Mouse (Mus musculus) cerebellum, adult 18-20 months (tissue): ENCODE results near the gene Aff3.
"Not testable (repeated sequence)": the region's sequence is repeated elsewhere in the genome, so short reads cannot be mapped to it uniquely, and the experiment has no call there.

Experiments
- DNase-seq, 2 experiments: peaks; one replicate each; pipeline ENCODE4 v3.0.0; 2021

Gene Aff3

DNA sequence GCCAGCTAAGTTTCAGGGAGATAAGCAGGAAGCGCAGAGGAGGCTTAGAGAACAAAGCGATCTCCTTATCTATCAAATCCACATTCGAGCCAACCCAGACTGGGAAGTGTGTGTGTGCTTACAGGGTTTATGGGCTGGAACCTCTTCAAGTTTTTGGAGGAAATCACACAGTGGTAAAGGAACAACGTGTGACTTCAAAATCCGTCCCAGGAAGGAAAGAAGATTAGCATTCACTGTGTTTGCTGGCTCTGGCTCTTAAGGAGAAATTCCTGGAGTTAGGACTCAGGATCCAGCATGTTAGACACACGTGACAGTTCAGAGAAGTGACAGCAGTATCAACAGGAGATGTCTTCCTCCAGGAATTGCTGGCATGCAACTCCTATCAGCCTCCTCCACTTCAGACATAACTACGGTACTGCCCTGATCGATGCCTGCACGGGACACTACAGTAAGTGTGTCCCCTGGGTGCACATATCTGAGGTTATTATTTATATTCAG is 186.5 kb downstream of the Aff3 start:
- DNase-seq, result no peak

DNA sequence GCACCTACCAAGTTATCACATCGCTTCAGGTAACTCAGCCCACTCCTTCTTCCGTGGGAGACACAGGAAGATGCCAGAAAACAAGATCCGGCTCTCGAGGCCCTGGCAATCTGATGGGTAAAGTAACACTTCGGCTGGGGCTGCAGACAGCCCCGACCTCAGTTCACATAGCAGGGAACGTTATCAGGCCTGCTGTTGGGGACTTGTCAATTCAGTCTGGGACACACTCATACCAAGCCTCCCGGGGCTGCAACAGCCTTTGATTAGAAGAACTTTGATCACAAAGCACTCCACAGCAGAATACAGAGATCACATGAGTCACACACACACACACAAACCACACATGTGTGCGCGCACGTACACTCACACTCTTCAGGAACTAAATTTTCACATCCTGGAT is 193.9 kb downstream of the Aff3 start:
- no peak for DNase-seq

GRCm38 (mm10) chr1:38470166-38470565 is 194.6 kb downstream of the Aff3 start:
- DNase-seq, result no peak

DNA sequence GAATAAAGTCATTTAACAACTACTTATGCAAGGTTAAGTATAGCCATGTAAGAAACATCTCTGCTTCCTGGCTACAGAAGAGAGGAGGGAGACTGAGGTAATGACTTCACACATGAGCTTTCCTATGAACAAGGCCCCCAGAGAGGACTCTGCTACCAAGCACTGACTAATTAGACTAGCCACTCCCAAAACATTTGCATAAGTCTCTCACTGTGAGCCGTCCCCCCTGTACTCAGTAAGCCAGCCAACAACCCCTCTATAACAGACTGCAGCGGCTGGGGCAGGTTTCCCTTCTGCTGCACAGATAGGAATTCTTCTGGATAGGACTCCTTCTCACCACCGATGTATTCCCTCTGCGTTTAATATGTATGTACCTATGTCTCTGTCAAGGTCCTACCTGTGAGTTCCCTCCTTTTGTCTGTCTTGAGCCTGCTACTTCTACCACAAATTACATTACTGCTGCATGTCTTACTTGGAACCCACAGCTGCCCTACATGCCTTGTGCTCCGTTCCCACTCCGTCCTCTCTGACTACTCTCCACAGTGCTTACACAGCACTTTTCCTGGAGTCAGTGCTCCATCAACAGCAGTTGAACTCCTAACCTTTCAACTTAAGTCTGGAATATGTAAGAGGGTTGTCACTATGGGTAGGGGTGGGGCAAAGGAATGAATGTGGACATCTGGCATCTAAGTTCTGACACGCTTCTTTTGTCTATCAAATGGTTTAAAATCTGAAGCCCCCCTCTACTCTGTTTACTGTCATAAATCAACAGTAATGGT is 197.3 kb downstream of the Aff3 start:
- no peak for DNase-seq

DNA sequence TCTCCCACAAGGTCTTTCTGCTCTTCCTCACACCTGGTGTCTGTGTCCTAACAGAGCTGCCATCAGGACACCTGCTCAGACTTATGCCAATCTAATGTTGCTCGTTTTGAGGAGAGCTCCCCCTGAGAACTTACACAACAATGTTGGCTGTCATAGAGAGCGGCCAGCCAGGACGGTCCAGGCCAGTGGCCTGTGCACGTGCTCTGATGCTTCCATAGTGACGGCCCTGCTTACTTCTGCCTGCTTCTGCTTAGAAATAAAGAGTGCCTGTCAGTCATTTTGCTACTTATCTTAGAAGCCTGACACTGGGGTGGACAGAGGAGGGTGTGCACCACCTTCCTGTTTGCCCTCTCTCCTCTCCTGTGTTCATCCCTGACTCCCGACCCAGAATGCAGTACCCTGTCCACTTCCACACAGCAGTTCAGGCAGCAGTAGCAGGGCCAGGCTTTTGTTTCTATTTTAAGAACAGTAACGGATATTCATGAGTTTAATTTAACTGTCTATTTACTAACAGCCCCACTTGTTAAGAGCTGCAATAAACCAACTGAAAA is 208.0 kb downstream of the Aff3 start:
- DNase-seq, result no peak

GRCm38 (mm10) chr1:38454921-38455320 is 209.8 kb downstream of the Aff3 start:
- DNase-seq, result no peak

- no peak for DNase-seq
Measured at GRCm38 (mm10) chr1:38451367-38451766, 213.4 kb downstream of the Aff3 start.

DNA sequence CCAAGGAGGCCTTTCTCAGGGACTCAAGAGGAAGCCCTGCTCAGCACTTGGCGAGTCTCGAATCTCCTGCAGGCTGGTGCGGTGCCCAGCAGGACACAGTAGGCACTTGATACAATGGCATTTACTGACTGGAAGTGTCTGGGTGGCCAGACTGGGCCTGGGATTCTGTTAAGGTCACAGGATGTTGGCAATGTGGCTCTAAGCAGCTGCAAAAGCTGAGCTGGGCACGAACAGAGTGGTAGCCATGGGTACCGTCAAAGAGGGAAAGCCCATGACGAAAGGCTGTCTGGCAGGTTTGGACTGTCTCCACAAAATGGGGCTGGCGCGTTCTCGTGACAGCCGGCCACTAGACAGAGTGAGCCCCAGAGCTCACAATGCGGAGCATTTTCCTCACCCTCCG is 214.1 kb downstream of the Aff3 start:
- peak; percentile 39 to 46 for DNase-seq

DNA sequence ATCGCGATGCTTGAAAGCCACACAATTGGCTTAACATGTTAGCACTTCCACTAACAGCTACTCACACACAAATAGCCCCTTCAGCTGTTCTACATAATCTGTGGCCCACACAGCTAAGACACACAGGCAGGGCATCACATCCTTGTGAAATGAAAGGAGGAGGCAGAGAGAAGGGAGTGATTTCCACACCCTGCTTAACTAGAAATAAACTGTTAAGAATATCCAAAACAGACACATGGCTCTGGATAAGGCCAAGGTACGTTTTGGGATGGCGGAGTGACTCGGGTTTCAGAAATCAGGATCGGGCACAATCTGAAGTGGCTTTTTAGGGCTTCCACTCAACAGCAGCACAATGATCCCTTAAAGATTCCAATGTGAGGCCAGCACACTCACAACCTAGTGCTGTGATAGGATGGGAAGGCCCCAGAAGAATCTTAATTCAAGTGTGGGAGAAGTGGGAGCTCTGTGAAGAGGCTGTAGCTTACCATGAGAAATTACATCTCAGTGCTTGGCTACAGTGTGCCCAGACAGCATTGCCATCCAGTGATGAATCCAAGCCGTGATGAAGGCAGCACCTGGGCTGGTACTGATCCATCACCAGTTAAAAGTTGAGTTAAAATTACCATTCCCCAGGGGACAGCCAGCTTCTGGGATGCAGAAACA is 214.8 kb downstream of the Aff3 start:
- no peak for DNase-seq

DNA sequence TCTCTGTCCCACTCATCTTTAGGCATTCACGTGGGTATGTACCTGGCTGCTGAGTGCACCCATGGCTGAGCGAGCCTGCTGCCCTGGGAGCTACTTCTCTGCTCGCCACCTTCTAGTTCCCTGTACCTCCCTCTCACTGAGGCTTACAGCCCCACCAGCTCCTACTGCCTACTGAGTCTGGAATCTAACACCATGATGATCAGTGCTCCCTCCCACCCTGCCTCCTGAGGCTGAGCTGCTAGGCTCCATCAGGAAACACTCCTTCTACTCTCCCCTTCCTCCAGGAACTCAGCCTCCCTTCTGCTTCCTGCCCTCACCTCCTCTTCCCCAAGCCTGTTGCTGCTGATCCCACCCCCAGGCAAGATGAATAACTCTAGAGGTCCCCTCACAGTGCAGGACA is 215.9 kb downstream of the Aff3 start:
- DNase-seq, result no peak

DNA sequence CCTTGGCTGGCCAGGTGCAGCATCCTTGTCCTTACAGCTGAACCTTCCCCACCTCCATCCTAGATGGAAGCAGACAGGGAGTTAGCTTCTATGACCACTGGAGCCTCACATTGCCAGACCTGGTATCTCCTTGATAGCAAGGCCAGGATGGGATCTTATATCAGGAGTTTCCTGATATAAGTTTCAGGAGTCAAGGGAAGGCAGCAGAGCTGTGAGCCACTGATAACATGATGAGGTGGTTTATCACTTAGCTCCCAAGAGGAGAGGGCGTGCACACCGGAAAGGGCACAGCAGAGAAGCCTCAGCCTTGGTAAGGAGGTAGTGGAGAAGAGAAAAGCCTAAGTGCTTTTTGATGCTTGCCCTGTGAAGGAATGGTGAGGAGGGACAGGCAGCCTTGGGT is 217.2 kb downstream of the Aff3 start:
- no peak for DNase-seq

DNA sequence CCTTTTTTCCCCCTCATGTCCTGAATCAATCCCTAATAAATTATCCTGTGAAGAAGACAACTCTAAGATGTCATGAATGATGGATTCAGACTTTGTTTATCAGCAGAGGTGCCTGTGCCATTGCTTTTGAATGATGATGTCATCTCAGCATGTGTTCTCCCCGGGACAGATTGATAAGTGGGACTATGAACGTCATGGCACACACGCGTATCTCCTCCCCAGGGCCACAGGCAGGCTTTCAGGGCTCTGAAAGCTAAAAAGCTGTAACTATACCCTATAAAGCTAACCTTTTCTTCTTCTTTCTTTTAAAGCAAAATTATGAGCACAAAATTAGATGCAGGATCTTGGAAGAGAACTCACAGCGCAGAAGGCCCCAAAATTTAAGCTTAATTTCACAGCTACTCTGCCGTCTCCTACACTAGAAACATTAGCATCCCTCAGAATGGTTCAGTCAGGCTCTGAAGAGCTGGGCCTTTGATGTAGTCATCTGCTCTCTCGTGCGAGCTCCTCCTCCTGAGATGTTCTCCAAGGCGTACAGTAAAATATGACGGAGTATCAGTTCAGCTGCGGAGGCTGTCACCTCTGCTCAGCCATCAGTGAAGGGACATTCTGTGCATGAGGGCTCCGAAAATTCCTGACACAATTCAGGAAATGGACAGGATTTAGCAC is 218.5 kb downstream of the Aff3 start:
- no peak for DNase-seq

DNA sequence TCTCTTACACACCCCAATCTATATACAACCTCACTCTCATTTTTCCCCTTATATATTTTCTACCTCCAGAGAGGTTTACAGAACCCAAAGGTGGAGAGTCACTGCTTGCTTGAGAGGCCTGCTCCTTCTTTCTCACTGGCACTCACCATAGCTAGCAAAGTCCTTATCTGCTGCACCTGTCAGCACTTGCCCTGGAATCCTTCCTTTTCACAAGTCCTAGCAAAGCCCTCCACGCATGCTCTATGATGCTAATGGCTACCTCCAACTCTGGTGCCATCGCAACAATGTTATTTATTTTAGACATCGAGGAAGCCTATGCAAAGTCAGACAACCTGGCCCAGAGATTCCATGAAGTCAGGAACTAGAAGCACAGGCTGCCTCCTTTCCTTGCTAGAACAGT is 221.9 kb downstream of the Aff3 start:
- DNase-seq, result no peak

DNA sequence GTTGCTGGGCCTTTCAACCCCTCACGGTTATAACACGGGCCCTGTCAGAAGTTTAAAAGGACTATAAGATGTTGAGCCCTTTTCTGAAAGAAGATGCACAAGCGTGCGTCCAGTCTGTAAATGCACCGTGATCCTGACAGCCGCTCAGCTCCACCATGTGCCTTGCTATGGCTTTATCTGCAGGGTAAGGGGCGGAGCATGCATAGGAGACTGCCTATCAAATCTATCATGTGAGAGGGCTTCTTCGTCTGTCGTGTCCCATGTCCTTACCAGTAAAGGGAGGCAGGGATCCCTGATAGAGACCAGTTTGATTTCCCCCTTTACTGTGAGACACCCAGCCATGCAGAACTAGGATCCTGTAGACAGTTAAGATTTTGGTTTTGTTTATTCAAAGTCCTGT is 222.3 kb downstream of the Aff3 start:
- DNase-seq, result no peak

DNA sequence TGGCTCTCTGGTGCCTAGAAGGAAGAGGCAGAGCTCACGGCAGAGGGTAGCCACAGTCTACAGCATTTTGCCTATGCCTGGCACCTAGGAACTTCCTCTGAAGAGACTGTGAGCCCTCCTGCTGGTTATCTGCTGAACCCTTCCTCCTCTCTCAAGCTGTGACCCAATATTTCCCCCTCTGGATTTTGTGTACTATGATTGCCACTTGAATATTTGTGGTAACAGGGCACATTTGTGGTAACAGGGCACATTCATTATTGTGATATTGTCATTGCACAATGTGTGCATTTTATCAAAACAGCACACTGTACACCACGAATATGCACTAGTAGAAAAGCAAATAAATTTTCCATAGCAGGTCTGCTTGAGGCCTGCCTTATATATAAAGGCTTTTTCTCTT is 223.0 kb downstream of the Aff3 start:
- no peak for DNase-seq

GRCm38 (mm10) chr1:38440471-38440815 is 224.3 kb downstream of the Aff3 start:
- no peak for DNase-seq

GRCm38 (mm10) chr1:38439751-38440470 is 224.8 kb downstream of the Aff3 start:
- DNase-seq, result no peak

DNA sequence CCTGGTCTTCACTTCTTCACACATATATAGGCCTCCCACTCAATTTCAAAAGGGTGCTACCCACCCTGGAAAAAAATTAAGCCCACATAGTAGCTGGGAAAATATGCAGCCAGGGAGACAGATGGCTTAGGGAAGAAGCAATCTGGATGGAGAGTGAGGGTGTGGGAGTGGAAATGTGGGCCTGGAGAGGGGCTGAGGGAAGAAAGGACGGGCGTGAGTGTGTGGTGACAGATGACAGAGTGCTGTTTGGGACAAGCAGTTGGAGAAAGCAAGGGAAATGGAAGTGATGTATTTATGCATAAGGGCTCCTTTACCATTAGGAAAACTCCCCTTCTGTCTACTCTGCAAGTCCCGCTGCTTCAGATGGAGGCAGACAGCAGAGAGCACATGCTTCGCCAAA is 226.3 kb downstream of the Aff3 start:
- DNase-seq, result no peak

GRCm38 (mm10) chr1:38437671-38438070 is 227.1 kb downstream of the Aff3 start:
- no peak for DNase-seq

GRCm38 (mm10) chr1:38436471-38437340 is 228.0 kb downstream of the Aff3 start:
- no peak for DNase-seq

DNA sequence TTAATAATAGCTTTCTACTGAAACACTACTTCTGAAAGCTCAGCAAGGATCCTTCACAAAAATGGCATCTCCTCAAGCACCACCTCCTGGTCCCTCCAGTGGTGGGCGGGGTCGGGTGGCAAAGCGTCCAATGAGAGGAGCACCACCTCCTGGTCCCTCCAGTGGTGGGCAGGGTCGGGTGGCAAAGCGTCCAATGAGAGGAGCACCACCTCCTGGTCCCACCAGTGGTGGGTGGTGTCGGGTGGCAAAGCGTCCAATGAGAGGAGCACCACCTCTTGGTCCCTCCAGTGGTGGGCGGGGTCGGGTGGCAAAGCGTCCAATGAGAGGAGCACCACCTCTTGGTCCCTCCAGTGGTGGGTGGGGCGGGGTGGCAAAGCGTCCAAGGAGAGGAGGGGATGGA is 234.4 kb downstream of the Aff3 start:
- DNase-seq, result not testable (repeated sequence)
